Mouse (Mus musculus) layer of hippocampus, adult 18-20 months (tissue): ENCODE measurements at regions not wholly inside any gene's neighbourhood (a gene's known extent, or its start where the extent isn't known, plus 50 kb on each side); places are given as distances from the start of the nearest gene placed in this dataset.

Experiments used
- DNase-seq, 2 experiments: peaks; one replicate each; pipeline ENCODE4 v3.0.0; 2022; ENCODE audit warnings: low spot score in 2 of 2
- microRNA-seq, 2 experiments: library from miRNA; unstranded; fragments of <30 nt; microRNA quantifications; one replicate each; pipeline ENCODE4 v1.2.0; 2021

GRCm38 (mm10) chr1:96278046-96278576 lies 593.9 kb downstream of the Slco4c1 start:
- DNase-seq = no peak

DNA sequence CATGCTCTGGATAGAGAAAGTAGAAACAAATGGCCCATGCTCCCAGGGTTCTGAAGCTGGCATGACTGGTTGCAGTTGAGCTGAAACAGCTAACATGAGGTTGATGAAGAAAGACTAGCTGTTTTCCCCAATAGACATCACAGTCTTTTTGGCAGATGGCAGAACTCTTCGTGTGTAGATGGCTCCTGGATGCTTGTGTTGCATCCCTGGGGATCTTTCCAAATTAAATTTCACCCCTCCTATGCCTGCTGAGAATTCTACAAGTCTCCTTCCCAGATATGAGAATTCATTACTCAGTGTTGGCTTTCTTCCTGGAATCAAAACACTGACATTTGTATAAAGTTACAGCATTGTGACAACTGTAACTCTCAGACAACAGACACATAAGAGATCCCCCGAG lies 595.3 kb downstream of the Slco4c1 start:
- peak; percentile 4 to 38 for DNase-seq

Small RNA genes lying in the stretch of these regions (microRNA-seq; reads per million reads assigned to microRNA genes)
- gene Gm22917 = 0 reads per million in 2 experiments
